Mouse (Mus musculus) bone marrow macrophage, adult 2 months (primary cell): Measurements from ENCODE around the gene Zfp354b.

Source experiments
- CTCF ChIP-seq: IDR thresholded peaks from 2 replicates; pipeline ENCODE4 v1.5.1; 2012; ENCODE audit warnings: low read depth, mild to moderate bottlenecking, low read length, moderate library complexity
- POLR2A ChIP-seq: IDR thresholded peaks from 2 replicates; pipeline ENCODE4 v1.6.1; 2012; ENCODE audit warnings: mild to moderate bottlenecking, low read depth, low read length, borderline replicate concordance

GRCm38 (mm10) chr11:50966230-50966629, 34.8 kb upstream of the Zfp354b start, which contains the start of gene Olfr1378:
- TF ChIP-seq CTCF (no peak), POLR2A (no peak)
